Comparison of ENCODE assay signal across 28 mouse cellular contexts in the genomic region with DNA sequence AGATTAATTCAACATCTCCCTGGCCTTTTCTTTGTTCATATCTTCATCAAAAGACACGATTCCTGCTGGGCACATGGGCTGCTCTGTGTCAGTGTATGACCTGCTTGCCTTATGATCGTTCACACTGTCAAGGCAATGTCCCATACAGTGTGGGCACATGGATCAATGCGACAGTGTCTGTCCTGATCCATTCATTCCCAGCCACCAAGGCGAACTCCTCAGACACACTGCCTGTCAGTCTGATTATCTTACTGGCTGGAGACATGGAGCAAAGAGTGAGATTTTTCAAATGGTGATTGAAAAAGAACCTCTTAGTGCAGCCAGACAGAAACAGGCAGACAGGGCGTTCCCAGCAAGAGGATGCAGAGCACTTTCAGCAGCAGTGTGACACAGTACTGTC.
DNase-seq lines count a peak whose midpoint lies in the region; ATAC-seq lines count a peak whose summit lies in the region.
"Had no signal": no experiment of that assay in that cellular context is flagged by ENCODE, and none has a peak within 500 bp of the region (broad histone marks: within the 10 kb centered on the region; RNA-seq: fewer than 3 reads in every experiment).

No protein-coding gene starts in this region.

- no peak overlapping the region for H3K4me2 ChIP-seq in hindbrain, embryonic 12.5 days (replicated peaks)
- H3K4me2 ChIP-seq in hindbrain, embryonic 14.5 days (replicated peaks) = no peak overlapping the region
- no peak overlapping the region for H3K4me2 ChIP-seq in midbrain, embryonic 13.5 days (replicated peaks)
- H3K4me2 ChIP-seq in forebrain, embryonic 14.5 days (ENCODE audit: low read length) = no peak overlapping the region
- H3K4me2 ChIP-seq: heart, embryonic 11.5 days; neural tube, embryonic 13.5 days; stomach, embryonic 15.5 days had no signal

- H3K36me3 ChIP-seq in hindbrain, embryonic 12.5 days = no peaks in the 10 kb centered on the region
- 0 out of 2 replicates have a peak, but pooled peaks cover 4% of the 10 kb centered on the region for H3K36me3 ChIP-seq in hindbrain, embryonic 10.5 days
- no peaks in the 10 kb centered on the region for H3K36me3 ChIP-seq in hindbrain, embryonic 14.5 days (replicated peaks; ENCODE audit: control insufficient read depth, insufficient read depth)
- no peaks in the 10 kb centered on the region for H3K36me3 ChIP-seq in midbrain, embryonic 13.5 days
- H3K36me3 ChIP-seq in forebrain, embryonic 14.5 days (ENCODE audit: control insufficient read depth, insufficient read depth, low read length) = no peaks in the 10 kb centered on the region
- H3K36me3 ChIP-seq: neural tube, embryonic 13.5 days; stomach, embryonic 15.5 days had no signal

- no peak overlapping the region for H3K9ac ChIP-seq in hindbrain, embryonic 12.5 days
- H3K9ac ChIP-seq in hindbrain, embryonic 14.5 days = no peak overlapping the region
- no peak overlapping the region for H3K9ac ChIP-seq in midbrain, embryonic 13.5 days (replicated peaks)
- H3K9ac ChIP-seq in forebrain, embryonic 14.5 days (ENCODE audit: low read length) = no peak overlapping the region
- H3K9ac ChIP-seq: forebrain, postnatal 0 days; liver, embryonic 14.5 days; neural tube, embryonic 13.5 days; stomach, embryonic 15.5 days had no signal

- H3K27ac ChIP-seq in hindbrain, embryonic 12.5 days = no peak overlapping the region
- H3K27ac ChIP-seq in hindbrain, embryonic 10.5 days = no peak overlapping the region
- H3K27ac ChIP-seq in hindbrain, embryonic 14.5 days = no peak overlapping the region
- H3K27ac ChIP-seq in midbrain, embryonic 13.5 days = no peak overlapping the region
- H3K27ac ChIP-seq in forebrain, embryonic 14.5 days (ENCODE audit: low read depth, low read length) = no peak overlapping the region
- H3K27ac ChIP-seq: liver, embryonic 14.5 days; macrophage; neural tube, embryonic 13.5 days; stomach, embryonic 15.5 days had no signal

- 69% methylated on average over 5 of the region's 5 CpGs for WGBS in hindbrain, embryonic 12.5 days
- WGBS in hindbrain, embryonic 10.5 days = 63% methylated on average over 5 of the region's 5 CpGs
- 52% methylated on average over 5 of the region's 5 CpGs for WGBS in hindbrain, embryonic 14.5 days
- WGBS in midbrain, embryonic 13.5 days = 38% methylated on average over 5 of the region's 5 CpGs
- WGBS in forebrain, embryonic 14.5 days = 80% methylated on average over 5 of the region's 5 CpGs

- 0 out of 2 replicates have a peak, but pooled peaks have one; percentile 40 for ATAC-seq in hindbrain, embryonic 12.5 days (ENCODE audit: low FRiP score)
- ATAC-seq in hindbrain, embryonic 14.5 days (ENCODE audit: low FRiP score) = peak; percentile 53; the same call in 1 of the 2 replicates
- ATAC-seq in midbrain, embryonic 13.5 days = peak; percentile 92
- ATAC-seq in forebrain, embryonic 14.5 days = no peak
- ATAC-seq: CD4-positive, CD25-positive, alpha-beta regulatory T cell, adult 4 months; forebrain, postnatal 0 days; intestine, postnatal 0 days had no signal

- no peaks in the 10 kb centered on the region for H3K27me3 ChIP-seq in hindbrain, embryonic 12.5 days
- no peaks in the 10 kb centered on the region for H3K27me3 ChIP-seq in hindbrain, embryonic 10.5 days (ENCODE audit: insufficient read depth, poor library complexity, severe bottlenecking)
- no peaks in the 10 kb centered on the region for H3K27me3 ChIP-seq in hindbrain, embryonic 14.5 days (ENCODE audit: control insufficient read depth, insufficient read depth, low read length)
- no peaks in the 10 kb centered on the region for H3K27me3 ChIP-seq in midbrain, embryonic 13.5 days
- no peaks in the 10 kb centered on the region for H3K27me3 ChIP-seq in forebrain, embryonic 14.5 days (replicated peaks; ENCODE audit: control insufficient read depth, insufficient read depth, low read length)
- H3K27me3 ChIP-seq: neural tube, embryonic 13.5 days; stomach, embryonic 15.5 days had no signal

- H3K9me3 ChIP-seq in hindbrain, embryonic 12.5 days (replicated peaks) = no peaks in the 10 kb centered on the region
- no peaks in the 10 kb centered on the region for H3K9me3 ChIP-seq in hindbrain, embryonic 10.5 days
- no peaks in the 10 kb centered on the region for H3K9me3 ChIP-seq in hindbrain, embryonic 14.5 days (ENCODE audit: control insufficient read depth, low read length)
- H3K9me3 ChIP-seq in midbrain, embryonic 13.5 days = no peaks in the 10 kb centered on the region
- no peaks in the 10 kb centered on the region for H3K9me3 ChIP-seq in forebrain, embryonic 14.5 days (replicated peaks; ENCODE audit: control insufficient read depth, low read length)
- H3K9me3 ChIP-seq: neural tube, embryonic 13.5 days; stomach, embryonic 15.5 days had no signal

- no peak for DNase-seq in hindbrain, embryonic 10.5 days (ENCODE audit: low spot score)
- DNase-seq in hindbrain, embryonic 14.5 days (ENCODE audit: low spot score) = no peak
- peak; percentile 88 for DNase-seq in retina, postnatal 1 day
- no peak for DNase-seq in forebrain, embryonic 14.5 days (ENCODE audit: low spot score)
- no peak for DNase-seq in left cerebral cortex, postnatal 36 days (ENCODE audit: low spot score in 2 of 2)
- DNase-seq: adrenal gland, adult 2 months; adrenal gland, postnatal 36 days; cerebellum, adult 18-20 months; cerebellum, postnatal 10 days; heart, postnatal 36 days; kidney, adult 9 months; kidney, postnatal 10 days; layer of hippocampus, postnatal 36 days; liver; lung, adult 2 months; lung, postnatal 10 days; right cerebral cortex, postnatal 25 days; thymus, postnatal 25 days had no signal

- no peaks in the 10 kb centered on the region for H3K4me1 ChIP-seq in hindbrain, embryonic 12.5 days
- peaks cover 9% of the 10 kb centered on the region; the same call in 1 of the 2 replicates for H3K4me1 ChIP-seq in hindbrain, embryonic 10.5 days (replicated peaks)
- no peaks in the 10 kb centered on the region for H3K4me1 ChIP-seq in hindbrain, embryonic 14.5 days (replicated peaks; ENCODE audit: control insufficient read depth, insufficient read depth, low read length)
- H3K4me1 ChIP-seq in midbrain, embryonic 13.5 days (replicated peaks) = peaks cover 6% of the 10 kb centered on the region; the same call in 1 of the 2 replicates
- no peaks in the 10 kb centered on the region for H3K4me1 ChIP-seq in forebrain, embryonic 14.5 days (ENCODE audit: control insufficient read depth, insufficient read depth, low read length)
- H3K4me1 ChIP-seq: neural tube, embryonic 13.5 days; stomach, embryonic 15.5 days had no signal

- no peak overlapping the region for H3K4me3 ChIP-seq in hindbrain, embryonic 12.5 days
- no peak overlapping the region for H3K4me3 ChIP-seq in hindbrain, embryonic 10.5 days
- H3K4me3 ChIP-seq in hindbrain, embryonic 14.5 days (replicated peaks; ENCODE audit: low read length) = no peak overlapping the region
- no peak overlapping the region for H3K4me3 ChIP-seq in midbrain, embryonic 13.5 days (replicated peaks)
- H3K4me3 ChIP-seq in forebrain, embryonic 14.5 days (ENCODE audit: low read depth, low read length) = no peak overlapping the region
- H3K4me3 ChIP-seq: neural tube, embryonic 13.5 days; stomach, embryonic 15.5 days had no signal

- intact Hi-C loops in left cerebral cortex, postnatal 36 days (cut with DNase I) = no loop called here
